ENCODE assay signal across 8 mouse cellular contexts in genomic region chr4:59000614-59001013, GRCm38 (mm10). TPM values are rescaled to one million over a fixed set of nuclear protein-coding genes. Genes with fewer than 3 reads are reported as not detected.
DNase-seq lines count a peak whose midpoint lies in the region; ATAC-seq and TF ChIP-seq lines count a peak whose summit lies in the region.

No protein-coding gene starts in this region.

- H3K4me2 ChIP-seq in embryonic facial prominence, embryonic 11.5 days (ENCODE audit: low read depth, low read length) = no peak overlapping the region
- H3K4me2 ChIP-seq in kidney, postnatal 0 days (ENCODE audit: low read length) = no peak overlapping the region
- no peak overlapping the region for H3K4me2 ChIP-seq in neural tube, embryonic 15.5 days

- H3K9ac ChIP-seq in embryonic facial prominence, embryonic 11.5 days (replicated peaks; ENCODE audit: low read length) = no peak overlapping the region
- H3K9ac ChIP-seq in kidney, postnatal 0 days (ENCODE audit: low read depth, low read length) = no peak overlapping the region
- no peak overlapping the region for H3K9ac ChIP-seq in neural tube, embryonic 15.5 days (replicated peaks)

- H3K27ac ChIP-seq in embryonic facial prominence, embryonic 11.5 days (replicated peaks; ENCODE audit: low read depth, low read length) = no peak overlapping the region
- no peak overlapping the region for H3K27ac ChIP-seq in embryonic facial prominence, embryonic 10.5 days (replicated peaks)
- H3K27ac ChIP-seq in kidney, postnatal 0 days = no peak overlapping the region
- H3K27ac ChIP-seq in neural tube, embryonic 15.5 days (replicated peaks) = no peak overlapping the region

- no peaks in the 10 kb centered on the region for H3K9me3 ChIP-seq in embryonic facial prominence, embryonic 11.5 days (replicated peaks; ENCODE audit: control insufficient read depth, low read length)
- no peaks in the 10 kb centered on the region for H3K9me3 ChIP-seq in embryonic facial prominence, embryonic 10.5 days
- H3K9me3 ChIP-seq in kidney, postnatal 0 days (replicated peaks; ENCODE audit: low read length) = no peaks in the 10 kb centered on the region
- no peaks in the 10 kb centered on the region for H3K9me3 ChIP-seq in neural tube, embryonic 15.5 days (replicated peaks)

- ATAC-seq in embryonic facial prominence, embryonic 11.5 days (replicated peaks; ENCODE audit: insufficient number of reproducible peaks, low FRiP score, low TSS enrichment, low read depth) = no peak
- ATAC-seq in kidney, postnatal 0 days (replicated peaks; ENCODE audit: low FRiP score, low read depth) = no peak
- ATAC-seq in neural tube, embryonic 15.5 days (ENCODE audit: low FRiP score) = no peak

- DNase-seq in embryonic facial prominence, embryonic 11.5 days (ENCODE audit: low spot score) = peak; percentile 35
- DNase-seq in embryonic facial prominence, embryonic 10.5 days (ENCODE audit: low spot score) = no peak
- peak; percentile 14 for DNase-seq in right cerebral cortex, postnatal 14 days
- no peak for DNase-seq in right cerebral cortex, postnatal 10 days (ENCODE audit: low spot score in 2 of 2)
- DNase-seq in kidney, postnatal 0 days (ENCODE audit: low spot score) = no peak
- peak; percentile 24 for DNase-seq in spleen, adult 12 weeks (ENCODE audit: low spot score)
- DNase-seq in urinary bladder, postnatal 4 days (ENCODE audit: low spot score in 2 of 2) = no peak

- peak; percentile 63 for TF ChIP-seq CTCF in kidney, postnatal 0 days (IDR thresholded peaks at IDR 0.05; ENCODE audit: low read depth)

- no peaks in the 10 kb centered on the region for H3K36me3 ChIP-seq in embryonic facial prominence, embryonic 11.5 days (replicated peaks; ENCODE audit: control insufficient read depth, insufficient read depth, low read depth, low read length)
- no peaks in the 10 kb centered on the region for H3K36me3 ChIP-seq in embryonic facial prominence, embryonic 10.5 days (replicated peaks)
- H3K36me3 ChIP-seq in kidney, postnatal 0 days (ENCODE audit: insufficient read depth, low read length) = no peaks in the 10 kb centered on the region
- no peaks in the 10 kb centered on the region for H3K36me3 ChIP-seq in neural tube, embryonic 15.5 days

- no peak overlapping the region for H3K4me3 ChIP-seq in embryonic facial prominence, embryonic 11.5 days (ENCODE audit: low read depth, low read length)
- no peak overlapping the region for H3K4me3 ChIP-seq in embryonic facial prominence, embryonic 10.5 days
- H3K4me3 ChIP-seq in kidney, postnatal 0 days (replicated peaks; ENCODE audit: low read depth, low read length) = no peak overlapping the region
- H3K4me3 ChIP-seq in neural tube, embryonic 15.5 days (replicated peaks) = no peak overlapping the region

- no peaks in the 10 kb centered on the region for H3K27me3 ChIP-seq in embryonic facial prominence, embryonic 11.5 days (ENCODE audit: control insufficient read depth, insufficient read depth, low read length)
- no peaks in the 10 kb centered on the region for H3K27me3 ChIP-seq in embryonic facial prominence, embryonic 10.5 days (replicated peaks; ENCODE audit: low read depth, poor library complexity, severe bottlenecking)
- H3K27me3 ChIP-seq in kidney, postnatal 0 days (ENCODE audit: insufficient read depth, low read length) = no peaks in the 10 kb centered on the region
- H3K27me3 ChIP-seq in neural tube, embryonic 15.5 days (replicated peaks) = no peaks in the 10 kb centered on the region

- peaks cover 4% of the 10 kb centered on the region; the same call in 1 of the 2 replicates for H3K4me1 ChIP-seq in embryonic facial prominence, embryonic 11.5 days (ENCODE audit: control insufficient read depth, insufficient read depth, low read length)
- peaks cover 28% of the 10 kb centered on the region for H3K4me1 ChIP-seq in embryonic facial prominence, embryonic 10.5 days
- peaks cover 10% of the 10 kb centered on the region for H3K4me1 ChIP-seq in kidney, postnatal 0 days (replicated peaks; ENCODE audit: insufficient read depth, low read length)
- peaks cover 26% of the 10 kb centered on the region for H3K4me1 ChIP-seq in neural tube, embryonic 15.5 days

- WGBS in embryonic facial prominence, embryonic 11.5 days = 3% methylated on average over 2 of the region's 2 CpGs
- WGBS in embryonic facial prominence, embryonic 10.5 days = 0% methylated on average over 2 of the region's 2 CpGs
- WGBS in kidney, postnatal 0 days = 2% methylated on average over 2 of the region's 2 CpGs
- WGBS in neural tube, embryonic 15.5 days = 0% methylated on average over 2 of the region's 2 CpGs

RNA-seq across cellular contexts. Expression of gene Gm20503, which starts 2.4 kb away (rescaled TPM):
- polyA plus RNA-seq in embryonic facial prominence, embryonic 11.5 days (2014; fragmentation: Nextera tagmentation; extraction: Ambion mirVana) = 4.7 and 7.4 TPM in 2 replicates
- polyA plus RNA-seq in embryonic facial prominence, embryonic 10.5 days (2016; fragmentation: Nextera tagmentation; extraction: Ambion mirVana) = 8.8 and 9.0 TPM in 2 replicates
- polyA plus RNA-seq in kidney, postnatal 0 days (2015; fragmentation: Nextera tagmentation; extraction: Ambion mirVana) = 18.7 and 23.5 TPM in 2 replicates
- 7.0 and 8.2 TPM in 2 replicates for polyA plus RNA-seq in neural tube, embryonic 15.5 days (2015; fragmentation: Nextera tagmentation; extraction: Ambion mirVana)

RNA-seq across cellular contexts. Expression of gene Dnajc25, which starts 5.8 kb away (rescaled TPM):
- 6.1 and 6.3 TPM in 2 replicates for polyA plus RNA-seq in embryonic facial prominence, embryonic 11.5 days (2014; fragmentation: Nextera tagmentation; extraction: Ambion mirVana)
- polyA plus RNA-seq in embryonic facial prominence, embryonic 10.5 days (2016; fragmentation: Nextera tagmentation; extraction: Ambion mirVana) = 6.9 and 8.2 TPM in 2 replicates
- polyA plus RNA-seq in kidney, postnatal 0 days (2015; fragmentation: Nextera tagmentation; extraction: Ambion mirVana) = 14.0 and 14.1 TPM in 2 replicates
- 8.2 and 9.4 TPM in 2 replicates for polyA plus RNA-seq in neural tube, embryonic 15.5 days (2015; fragmentation: Nextera tagmentation; extraction: Ambion mirVana)

RNA-seq across cellular contexts. Expression of gene Ptgr1, which starts 13.7 kb away (rescaled TPM):
- 22.8 and 24.0 TPM in 2 replicates for polyA plus RNA-seq in embryonic facial prominence, embryonic 11.5 days (2014; fragmentation: Nextera tagmentation; extraction: Ambion mirVana)
- polyA plus RNA-seq in embryonic facial prominence, embryonic 10.5 days (2016; fragmentation: Nextera tagmentation; extraction: Ambion mirVana) = 10.3 and 12.9 TPM in 2 replicates
- 18.9 and 20.6 TPM in 2 replicates for polyA plus RNA-seq in kidney, postnatal 0 days (2015; fragmentation: Nextera tagmentation; extraction: Ambion mirVana)
- polyA plus RNA-seq in neural tube, embryonic 15.5 days (2015; fragmentation: Nextera tagmentation; extraction: Ambion mirVana) = 4.3 and 14.8 TPM in 2 replicates

RNA-seq across cellular contexts. Expression of gene Gng10, which starts 34.3 kb away (rescaled TPM):
- polyA plus RNA-seq in embryonic facial prominence, embryonic 11.5 days (2014; fragmentation: Nextera tagmentation; extraction: Ambion mirVana) = 165 and 197 TPM in 2 replicates
- 82.3 and 87.5 TPM in 2 replicates for polyA plus RNA-seq in embryonic facial prominence, embryonic 10.5 days (2016; fragmentation: Nextera tagmentation; extraction: Ambion mirVana)
- 102 TPM in 2 replicates for polyA plus RNA-seq in kidney, postnatal 0 days (2015; fragmentation: Nextera tagmentation; extraction: Ambion mirVana)
- 180 and 198 TPM in 2 replicates for polyA plus RNA-seq in neural tube, embryonic 15.5 days (2015; fragmentation: Nextera tagmentation; extraction: Ambion mirVana)

RNA-seq across cellular contexts. Expression of gene Zkscan16, which starts 57.2 kb away (rescaled TPM):
- polyA plus RNA-seq in embryonic facial prominence, embryonic 11.5 days (2014; fragmentation: Nextera tagmentation; extraction: Ambion mirVana) = 0.97 and 1.4 TPM in 2 replicates
- 1.00 and 1.3 TPM in 2 replicates for polyA plus RNA-seq in embryonic facial prominence, embryonic 10.5 days (2016; fragmentation: Nextera tagmentation; extraction: Ambion mirVana)
- polyA plus RNA-seq in kidney, postnatal 0 days (2015; fragmentation: Nextera tagmentation; extraction: Ambion mirVana) = 0.40 and 0.54 TPM in 2 replicates
- 1.8 and 2.1 TPM in 2 replicates for polyA plus RNA-seq in neural tube, embryonic 15.5 days (2015; fragmentation: Nextera tagmentation; extraction: Ambion mirVana)

Comparison
In these comparisons a context has a peak if more than half of its experiments do, and no peak if none do; other contexts are left out.
1. DNase-seq: peak in embryonic facial prominence, embryonic 11.5 days (single experiment), right cerebral cortex, postnatal 14 days (single experiment) and spleen, adult 12 weeks (single experiment); none in embryonic facial prominence, embryonic 10.5 days (single experiment), right cerebral cortex, postnatal 10 days (0 of 2), kidney, postnatal 0 days (single experiment) and urinary bladder, postnatal 4 days (0 of 2).